Mouse (Mus musculus) testis, adult 2 months (tissue): ENCODE measurements around the gene Tenm4.

ENCODE experiments used
- CTCF ChIP-seq: fragments of 200-500 bp; IDR thresholded peaks from 2 replicates; pipeline ENCODE4 v1.5.1; 2012; ENCODE audit warnings: low read depth, mild to moderate bottlenecking, inconsistent platforms, low read length, moderate library complexity; ENCODE audit not compliant: control insufficient read depth, insufficient read depth, insufficient replicate concordance
- POLR2A ChIP-seq: fragments of 200-500 bp; IDR thresholded peaks from 2 replicates; pipeline ENCODE4 v1.6.1; 2012; ENCODE audit warnings: low read depth, mild to moderate bottlenecking, inconsistent platforms, low read length, moderate library complexity; ENCODE audit not compliant: control insufficient read depth

- no peak for TF ChIP-seq CTCF
- TF ChIP-seq POLR2A: no peak
These were observed 731.1 kb downstream of the Tenm4 start for GRCm38 (mm10) chr7:96902183-96902582.
